Mouse (Mus musculus) urinary bladder, postnatal 25 days (tissue): Measurements from ENCODE around the gene Scamp5.

Experiments
- DNase-seq: peaks from one replicate; pipeline ENCODE4 v3.0.0; 2022; ENCODE audit warnings: low spot score

The Scamp5 gene

GRCm38 (mm10) chr9:57419521-57420267, 48.2 kb downstream of the Scamp5 start:
- no peak for DNase-seq

DNA sequence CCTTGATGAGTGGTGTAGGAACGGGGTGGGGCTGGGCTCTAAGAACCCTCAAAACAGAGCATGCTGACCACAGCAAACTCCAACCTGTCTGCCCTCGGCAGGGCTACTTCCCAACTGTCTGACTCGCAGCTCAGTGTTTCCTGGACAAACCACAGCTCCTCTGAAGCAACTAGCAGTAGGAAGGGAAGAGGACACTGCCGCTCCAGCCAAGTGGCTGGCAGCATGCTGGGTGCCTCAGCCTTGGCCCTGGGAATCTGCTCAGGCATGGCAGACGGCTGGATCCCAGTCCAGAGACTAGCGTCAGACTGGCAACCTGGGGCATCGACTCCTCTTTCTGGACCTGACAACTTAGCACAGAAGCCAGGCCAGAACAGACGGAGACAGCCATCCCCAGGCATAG, 50.5 kb downstream of the Scamp5 start:
- no peak for DNase-seq

- no peak for DNase-seq
Observed at GRCm38 (mm10) chr9:57407120-57407905, 60.5 kb downstream of the Scamp5 start.

DNA sequence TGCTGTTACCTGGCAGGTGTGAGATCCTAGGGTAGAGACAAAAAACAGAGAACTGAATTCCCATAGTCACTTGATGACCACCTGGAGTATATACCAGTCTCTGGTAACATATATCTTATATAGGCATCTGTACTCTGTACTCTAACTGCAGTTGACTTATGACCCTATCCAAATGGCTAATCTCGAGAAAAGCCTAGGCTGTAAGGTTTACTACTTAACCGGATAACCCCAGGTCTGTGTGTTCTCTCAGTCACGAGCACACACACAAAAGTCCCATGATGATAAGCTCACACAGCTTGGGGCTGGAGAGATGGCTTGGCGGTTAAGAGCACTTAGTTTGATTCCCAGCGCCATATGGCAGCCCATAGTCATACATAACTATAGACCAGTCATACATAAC, 61.5 kb downstream of the Scamp5 start:
- no peak for DNase-seq

DNA sequence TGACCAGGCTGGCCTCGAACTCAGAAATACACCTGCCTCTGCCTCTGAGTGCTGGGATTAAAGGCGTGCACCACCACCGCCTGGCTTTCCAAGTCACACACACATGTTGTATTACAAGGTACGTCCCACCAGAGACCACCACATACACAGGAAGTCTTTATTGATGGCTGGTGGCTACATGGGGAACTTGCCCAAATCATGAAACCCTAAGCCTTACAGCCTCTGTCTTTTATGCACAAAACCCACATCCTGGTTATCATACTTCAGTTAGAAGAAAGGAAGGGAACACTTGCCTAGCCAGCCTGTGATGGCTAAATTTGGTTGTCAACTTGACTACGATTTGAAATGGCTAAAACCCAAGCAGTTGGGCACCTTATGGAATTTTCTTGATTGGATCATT, 63.8 kb downstream of the Scamp5 start:
- no peak for DNase-seq

GRCm38 (mm10) chr9:57402318-57403251, 65.3 kb downstream of the Scamp5 start:
- DNase-seq = no peak

DNA sequence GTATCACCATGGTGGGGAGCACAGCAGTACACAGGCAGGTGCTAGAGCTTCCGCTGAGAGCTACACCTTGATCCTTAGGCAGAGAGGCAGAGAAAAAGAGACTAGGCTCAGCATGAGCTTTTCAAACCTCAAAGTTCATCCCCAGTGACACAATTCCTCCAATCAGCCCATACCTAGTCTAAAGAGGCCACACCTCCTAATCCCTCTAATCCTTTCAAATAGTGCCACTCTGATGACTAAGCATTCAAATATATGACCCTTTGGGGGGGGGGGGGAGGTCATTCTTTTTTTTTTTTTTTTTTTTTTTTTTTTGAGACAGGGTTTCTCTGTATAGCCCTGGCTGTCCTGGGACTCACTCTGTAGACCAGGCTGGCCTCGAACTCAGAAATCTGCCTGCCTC, 69.1 kb downstream of the Scamp5 start:
- no peak for DNase-seq

- DNase-seq = no peak
Observed at GRCm38 (mm10) chr9:57392892-57393291, 75.0 kb downstream of the Scamp5 start.
